Mouse (Mus musculus) cerebellum, postnatal 10 days (tissue): ENCODE data around the gene Olfml2a.
A peak's percentile ranks its signal among the peaks of the same experiment; 100 is the strongest.

Experiments
- DNase-seq, 2 experiments: peaks; one replicate each; pipeline ENCODE4 v3.0.0; 2021; ENCODE audit warnings: mixed read lengths in 2 of 2

Gene Olfml2a

GRCm38 (mm10) chr2:38938007-38938406 lies 6.2 kb downstream of the Olfml2a start:
- DNase-seq = no peak

- no peak for DNase-seq
Measured at GRCm38 (mm10) chr2:38939047-38939446, 7.3 kb downstream of the Olfml2a start.

- DNase-seq = no peak
Measured at GRCm38 (mm10) chr2:38941426-38941825, 9.6 kb downstream of the Olfml2a start.

DNA sequence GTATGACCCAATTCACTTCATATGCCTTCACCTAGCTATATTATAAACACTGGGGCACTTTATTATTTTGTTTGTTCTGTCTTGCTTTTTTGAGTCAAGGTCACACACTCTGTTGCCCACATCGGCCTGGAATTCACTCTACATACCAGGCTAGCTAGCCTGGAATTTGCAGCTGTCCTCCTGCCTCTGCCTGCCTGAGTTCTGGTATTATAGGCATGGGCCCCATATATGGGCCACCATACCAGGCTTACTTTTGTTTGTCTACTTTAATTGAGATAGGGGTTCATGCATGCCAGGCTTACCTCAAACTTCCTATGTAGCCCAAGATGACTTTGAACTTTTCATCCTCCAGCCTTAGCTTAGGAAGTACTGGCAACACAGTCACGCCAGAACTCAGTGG lies 10.1 kb downstream of the Olfml2a start:
- DNase-seq = no peak

- no peak for DNase-seq
Measured at GRCm38 (mm10) chr2:38943161-38943560, 11.4 kb downstream of the Olfml2a start.

- DNase-seq = no peak
Measured at GRCm38 (mm10) chr2:38943977-38944376, 12.2 kb downstream of the Olfml2a start.

DNA sequence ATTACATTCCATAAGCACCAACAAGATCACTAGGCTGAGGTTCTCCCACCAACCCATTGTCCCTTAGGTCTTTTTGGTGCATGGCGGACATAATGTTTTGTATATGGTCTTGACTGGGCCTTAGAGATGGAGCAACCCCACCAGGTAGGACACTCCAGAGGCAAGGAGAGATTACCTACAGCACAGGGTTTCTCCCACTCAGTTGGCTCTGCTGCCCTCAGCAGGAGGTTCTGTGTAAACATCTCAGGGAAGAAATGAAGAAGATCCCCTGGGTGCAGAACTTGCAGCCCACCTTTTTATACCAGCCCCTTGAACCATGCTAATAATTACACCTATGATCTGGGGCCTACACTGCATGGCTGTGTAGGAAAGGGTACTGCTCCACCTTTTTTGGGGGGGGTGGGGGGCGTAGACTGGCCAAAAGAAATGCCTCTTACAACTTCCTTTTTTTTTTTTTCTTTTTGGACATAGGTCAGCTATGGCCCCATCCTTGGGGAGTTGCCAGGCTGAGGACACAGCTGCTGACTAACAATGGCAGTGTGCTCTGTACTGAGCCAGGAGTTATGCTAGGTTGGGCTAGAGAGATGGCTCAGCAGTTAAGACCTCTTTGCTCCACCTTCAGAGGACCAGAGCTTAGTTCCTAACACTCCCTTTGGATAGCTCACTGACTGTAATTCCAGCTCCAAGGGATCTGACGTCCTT lies 12.8 kb downstream of the Olfml2a start:
- peak in 1 of 2 experiments; percentile 24 for DNase-seq

GRCm38 (mm10) chr2:38947566-38947965 lies 15.8 kb downstream of the Olfml2a start:
- DNase-seq = no peak

GRCm38 (mm10) chr2:38950281-38950719 lies 18.5 kb downstream of the Olfml2a start:
- DNase-seq = peak; percentile 90

DNA sequence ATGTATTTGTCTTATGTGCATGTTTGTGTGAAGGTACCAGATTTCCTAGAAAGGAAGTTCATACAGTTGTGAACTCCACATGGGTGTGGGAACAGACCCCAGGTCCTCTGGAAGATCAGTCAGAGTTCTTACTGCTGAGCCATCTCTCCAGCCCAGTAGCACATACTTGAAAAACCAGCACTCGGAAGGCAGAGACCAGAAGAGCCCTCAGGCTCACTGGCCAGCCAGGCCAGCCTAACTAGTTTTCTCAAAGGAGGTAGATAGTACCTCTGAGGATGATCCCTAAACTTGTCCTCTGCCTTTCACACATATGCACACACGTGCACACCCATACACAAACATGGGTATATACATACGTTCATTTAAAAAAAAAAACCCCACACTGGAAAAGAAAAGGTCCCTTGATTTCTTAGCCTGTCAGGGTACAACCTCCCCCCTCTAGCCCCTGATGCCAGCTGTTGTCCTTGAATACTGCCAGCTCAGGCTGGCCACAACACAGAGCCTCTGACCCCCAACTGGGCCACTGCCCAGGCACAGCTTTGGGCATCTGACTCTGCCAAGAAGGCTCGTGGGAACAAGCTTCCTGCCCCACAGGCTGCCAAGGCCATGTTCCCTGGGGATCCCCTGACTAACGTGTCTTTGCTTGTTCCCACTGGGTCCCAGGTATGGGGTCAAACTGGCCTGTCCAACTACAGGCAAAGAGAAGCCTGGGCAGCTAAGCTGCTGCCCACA lies 21.5 kb downstream of the Olfml2a start:
- peak; percentile 65 to 82 for DNase-seq

- no peak for DNase-seq
Measured at GRCm38 (mm10) chr2:38956062-38956461, 24.3 kb downstream of the Olfml2a start.

- DNase-seq = no peak
Measured at GRCm38 (mm10) chr2:38957671-38958223, 26.0 kb downstream of the Olfml2a start.

- DNase-seq = no peak
Measured at GRCm38 (mm10) chr2:38964198-38964597, 32.4 kb downstream of the Olfml2a start.

- DNase-seq = no peak
Measured at GRCm38 (mm10) chr2:38969650-38970049, 37.9 kb downstream of the Olfml2a start.

DNA sequence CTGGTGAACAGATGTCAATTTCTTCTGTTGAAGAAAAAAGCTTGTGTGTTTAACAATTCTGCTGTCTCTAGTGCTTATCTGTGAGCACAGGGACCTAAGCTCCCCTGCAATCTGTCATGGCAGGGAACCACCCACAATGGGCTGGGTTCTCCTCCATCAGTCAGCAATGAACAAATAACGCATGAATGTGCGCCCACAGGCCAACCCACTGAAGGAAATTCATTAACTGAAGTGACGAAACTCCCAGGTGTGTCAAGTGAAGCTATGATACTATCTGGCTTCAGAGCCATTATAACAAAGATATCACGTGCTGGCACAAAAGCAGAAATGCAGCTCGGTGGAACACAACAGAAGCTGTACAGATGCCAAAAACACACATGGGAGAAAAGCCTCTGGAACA lies 38.3 kb downstream of the Olfml2a start:
- DNase-seq = no peak

GRCm38 (mm10) chr2:38973223-38973622 lies 41.4 kb downstream of the Olfml2a start:
- DNase-seq = no peak

GRCm38 (mm10) chr2:38973701-38974100 lies 41.9 kb downstream of the Olfml2a start:
- peak in 1 of 2 experiments; percentile 44 for DNase-seq

DNA sequence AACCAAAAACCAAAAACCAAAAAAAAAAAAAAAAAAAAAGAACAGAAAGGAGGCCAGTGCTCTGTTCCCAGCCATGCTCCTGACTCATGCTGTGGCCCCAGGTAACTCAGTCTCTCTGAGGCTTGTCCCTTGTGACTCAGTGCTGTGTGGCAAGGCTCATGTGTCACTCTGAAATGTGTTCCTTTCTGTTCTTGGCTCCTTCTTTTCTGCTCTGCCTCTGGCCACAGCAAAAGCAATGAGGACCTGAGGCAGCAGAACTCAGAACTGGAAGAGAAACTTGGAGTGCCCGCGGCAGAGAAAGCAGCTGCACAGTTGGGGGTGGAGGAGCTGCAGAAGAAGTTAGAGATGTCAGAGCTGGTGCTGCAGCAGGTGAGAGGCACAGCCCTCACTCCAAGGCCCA lies 42.4 kb downstream of the Olfml2a start:
- DNase-seq = no peak

DNA sequence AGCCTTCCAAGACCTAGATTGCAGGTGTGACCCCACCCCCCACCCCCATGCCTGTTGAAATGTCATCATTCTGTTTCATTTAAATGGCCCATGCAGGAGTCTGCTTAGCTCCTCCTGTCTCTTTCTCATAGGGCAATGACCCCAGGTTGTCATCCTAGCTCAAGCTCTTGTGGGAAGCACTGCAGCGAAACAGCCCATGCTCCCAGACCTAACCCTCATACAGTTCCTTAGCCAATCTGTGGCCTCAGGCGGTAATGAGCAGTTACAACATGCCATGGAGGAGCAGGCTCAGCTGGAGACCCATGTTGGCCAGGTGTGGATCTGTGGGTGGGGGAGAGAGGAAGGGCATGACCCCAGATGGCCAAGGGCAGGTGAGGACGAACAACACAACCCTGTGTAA lies 43.4 kb downstream of the Olfml2a start:
- no peak for DNase-seq

- DNase-seq = no peak
Measured at GRCm38 (mm10) chr2:38975941-38976805, 44.4 kb downstream of the Olfml2a start.

DNA sequence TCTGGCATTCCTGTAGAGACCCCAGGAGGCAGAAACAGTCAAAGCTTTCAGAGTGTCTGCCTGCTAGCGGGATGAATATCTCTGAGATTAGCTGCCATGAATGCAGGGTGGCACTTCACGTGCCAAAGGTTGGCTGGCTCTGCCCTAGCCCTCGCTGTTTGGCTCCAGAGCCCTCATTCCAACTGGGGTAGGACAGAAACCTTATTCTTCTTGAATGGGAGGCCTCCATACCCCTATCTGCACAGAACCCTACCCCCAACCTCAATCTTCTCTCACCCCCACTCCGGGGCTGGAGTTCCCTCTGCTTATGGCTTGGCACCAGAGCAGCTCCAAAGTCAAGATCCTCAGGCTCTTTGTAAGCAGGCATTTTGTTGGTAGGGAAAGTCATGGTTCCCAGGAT lies 46.1 kb downstream of the Olfml2a start:
- DNase-seq = no peak

GRCm38 (mm10) chr2:38983456-38983855 lies 51.7 kb downstream of the Olfml2a start:
- no peak for DNase-seq

- DNase-seq = peak in 1 of 2 experiments; percentile 37
Measured at GRCm38 (mm10) chr2:38986580-38986979, 54.8 kb downstream of the Olfml2a start.
